Mouse (Mus musculus) heart, adult 2 months (tissue): ENCODE measurements at regions not wholly inside any gene's neighbourhood (a gene's known extent, or its start where the extent isn't known, plus 50 kb on each side); places are given as distances from the start of the nearest gene placed in this dataset.

ENCODE experiments used
- CTCF ChIP-seq: fragments of 200-600 bp; IDR thresholded peaks from 2 replicates; pipeline ENCODE4 v1.8.1; 2022; ENCODE audit warnings: antibody characterized with exemption, mild to moderate bottlenecking, moderate library complexity
- POLR2A ChIP-seq: fragments of 200-500 bp; IDR thresholded peaks from 2 replicates; pipeline ENCODE4 v1.6.1; 2011; ENCODE audit warnings: mild to moderate bottlenecking, low read depth, low read length, control low read depth; ENCODE audit not compliant: insufficient read depth

DNA sequence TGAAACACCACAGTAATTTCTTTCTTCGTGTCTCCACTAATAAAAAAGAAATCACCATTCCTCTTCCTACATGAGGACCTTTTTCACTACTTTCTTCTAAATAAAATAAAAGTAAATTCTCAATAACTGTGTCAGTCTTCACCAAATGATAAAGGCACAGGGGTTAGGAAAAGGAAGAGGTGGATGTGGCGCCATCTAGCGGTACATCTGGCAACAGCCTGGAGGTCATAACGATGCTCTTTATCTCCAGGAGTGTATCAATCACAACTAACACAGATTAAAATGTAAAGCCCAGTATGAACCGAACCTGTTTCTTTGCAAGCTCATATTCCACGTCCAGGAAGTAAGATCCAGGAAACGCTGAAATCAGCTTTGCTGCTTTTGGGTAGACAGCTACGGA, 793.0 kb downstream of the Gm7489 start:
- no peak for TF ChIP-seq POLR2A
- TF ChIP-seq CTCF = peak; percentile 66
